In genomic region chr7:96554277-96554690, GRCm38 (mm10) we compare ENCODE assay signal across 9 mouse cellular contexts.
DNase-seq lines count a peak whose midpoint lies in the region; ATAC-seq and TF ChIP-seq lines count a peak whose summit lies in the region.
"Had no signal": no experiment of that assay in that cellular context is flagged by ENCODE, and none has a peak within 500 bp of the region (broad histone marks: within the 10 kb centered on the region; RNA-seq: fewer than 3 reads in every experiment).

No protein-coding gene starts in this region.

- H3K27ac ChIP-seq in left cerebral cortex, adult 2 months, result no peak overlapping the region
- no peak overlapping the region for H3K27ac ChIP-seq in midbrain, postnatal 0 days (ENCODE audit: low read depth, low read length)
- H3K27ac ChIP-seq: liver, embryonic 15.5 days had no signal

- 44% methylated on average over 6 of the region's 6 CpGs for WGBS in lung, adult 2 months
- 53% methylated on average over 6 of the region's 6 CpGs for WGBS in midbrain, postnatal 0 days

- H3K9me3 ChIP-seq in midbrain, postnatal 0 days (ENCODE audit: low read length), result no peaks in the 10 kb centered on the region
- H3K9me3 ChIP-seq: liver, embryonic 15.5 days had no signal

- peaks cover 2% of the 10 kb centered on the region; the same call in 1 of the 2 replicates for H3K36me3 ChIP-seq in midbrain, postnatal 0 days (ENCODE audit: insufficient read depth, low read length)
- H3K36me3 ChIP-seq: liver, embryonic 15.5 days had no signal

- no peak overlapping the region for H3K9ac ChIP-seq in midbrain, postnatal 0 days (replicated peaks; ENCODE audit: low read length, poor library complexity, severe bottlenecking)
- H3K9ac ChIP-seq: liver, embryonic 15.5 days had no signal

- DNase-seq in lung, adult 2 months, result peak; percentile 12
- no peak for DNase-seq in lung, adult 18-20 months
- DNase-seq in ZHBTc4 (ENCODE audit: low read depth, low spot score), result peak; percentile 39
- DNase-seq in embryo, embryonic 10.5 days (ENCODE audit: low spot score), result peak; percentile 73
- DNase-seq in left cerebral cortex, adult 2 months (ENCODE audit: extremely low spot score in 1 of 2, low spot score in 2 of 2), result peak; percentile 41 to 52
- DNase-seq in midbrain, postnatal 0 days (ENCODE audit: low spot score), result peak; percentile 72

- H3K4me3 ChIP-seq in lung, adult 2 months (replicated peaks; ENCODE audit: extremely low read depth, low read depth, low read length), result no peak overlapping the region
- no peak overlapping the region for H3K4me3 ChIP-seq in left cerebral cortex, adult 2 months
- H3K4me3 ChIP-seq in midbrain, postnatal 0 days (ENCODE audit: low read depth, low read length), result no peak overlapping the region
- H3K4me3 ChIP-seq: liver, embryonic 15.5 days had no signal

- peak; percentile 58 to 63; a peak in 3 of 4 replicates for ATAC-seq in hematopoietic stem cell, adult 5-6 weeks (replicated peaks in 1 of 2; ENCODE audit: insufficient read depth in 1 of 2, low FRiP score in 2 of 2, low TSS enrichment in 1 of 2, low read depth in 1 of 2, poor library complexity in 2 of 2, severe bottlenecking in 2 of 2)
- ATAC-seq in midbrain, postnatal 0 days (ENCODE audit: low FRiP score), result peak; percentile 17; the same call in 1 of the 2 replicates
- ATAC-seq in erythroid progenitor cell, adult 5-6 weeks (replicated peaks; ENCODE audit: low FRiP score, poor library complexity, severe bottlenecking), result no peak

- TF ChIP-seq CTCF in lung, adult 2 months (IDR thresholded peaks at IDR 0.05; ENCODE audit: insufficient read depth, low read length), result peak; percentile 68
- peak; percentile 90 for TF ChIP-seq CTCF in left cerebral cortex, adult 2 months (IDR thresholded peaks at IDR 0.05)
- peak; percentile 87 for TF ChIP-seq CTCF in midbrain, postnatal 0 days (IDR thresholded peaks at IDR 0.05)

- no peaks in the 10 kb centered on the region for H3K4me1 ChIP-seq in lung, adult 2 months (ENCODE audit: control insufficient read depth, insufficient read depth, low read length)
- 0 out of 2 replicates have a peak, but pooled peaks cover 2% of the 10 kb centered on the region for H3K4me1 ChIP-seq in midbrain, postnatal 0 days (ENCODE audit: insufficient read depth, low read length)
- H3K4me1 ChIP-seq: liver, embryonic 15.5 days had no signal

- H3K27me3 ChIP-seq in midbrain, postnatal 0 days (ENCODE audit: insufficient read depth, low read length), result no peaks in the 10 kb centered on the region
- H3K27me3 ChIP-seq: liver, embryonic 15.5 days had no signal

- TF ChIP-seq POLR2A in lung, adult 2 months (IDR thresholded peaks at IDR 0.05; ENCODE audit: borderline replicate concordance, extremely low read depth, low read depth, low read length), result no peak

- intact Hi-C loops in left cerebral cortex, adult 2 months (cut with DNase I), result loop anchor here (10.0 kb wide), 1 partner anchor 399 kb away; no protein-coding TSS in a partner anchor

- H3K4me2 ChIP-seq in midbrain, postnatal 0 days (ENCODE audit: low read depth, low read length, poor library complexity, severe bottlenecking), result 0 out of 2 replicates have a peak overlapping the region, but pooled peaks have one; percentile 4
- H3K4me2 ChIP-seq: liver, embryonic 15.5 days had no signal

Comparison
In these comparisons a context has a peak if more than half of its experiments do, and no peak if none do; other contexts are left out.
1. DNase-seq: peak in lung, adult 2 months (single experiment), ZHBTc4 (single experiment), embryo, embryonic 10.5 days (single experiment), left cerebral cortex, adult 2 months (2 of 2) and midbrain, postnatal 0 days (single experiment); none in lung, adult 18-20 months (0 of 2).
2. Peak in every context shown above with its lines, with median percentiles within 50 percentile points of each other: CTCF ChIP-seq.